Mouse (Mus musculus): Measurements from ENCODE around the gene Map3k20.

Gene Map3k20

DNA sequence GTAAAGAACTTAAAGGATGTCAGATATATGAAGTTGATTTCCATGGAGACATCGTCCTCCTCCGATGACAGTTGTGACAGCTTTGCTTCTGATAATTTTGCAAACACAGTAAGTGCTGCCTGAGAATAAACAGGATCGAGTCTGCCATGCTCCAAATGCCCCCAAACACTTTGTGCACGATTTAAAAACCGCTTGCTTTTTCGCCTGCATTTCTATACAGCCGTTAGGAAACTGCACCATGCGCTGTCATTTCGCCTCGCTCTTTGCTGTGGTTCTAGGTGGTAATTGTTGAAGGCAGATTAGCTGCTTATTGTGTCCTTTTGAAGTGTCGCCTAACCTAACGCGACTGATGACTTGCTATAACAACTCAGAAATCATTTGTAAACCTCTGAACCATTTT lies 193.5 kb downstream of the Map3k20 start:
- no peak for DNase-seq (ENCODE audit: low read depth, low spot score)

DNA sequence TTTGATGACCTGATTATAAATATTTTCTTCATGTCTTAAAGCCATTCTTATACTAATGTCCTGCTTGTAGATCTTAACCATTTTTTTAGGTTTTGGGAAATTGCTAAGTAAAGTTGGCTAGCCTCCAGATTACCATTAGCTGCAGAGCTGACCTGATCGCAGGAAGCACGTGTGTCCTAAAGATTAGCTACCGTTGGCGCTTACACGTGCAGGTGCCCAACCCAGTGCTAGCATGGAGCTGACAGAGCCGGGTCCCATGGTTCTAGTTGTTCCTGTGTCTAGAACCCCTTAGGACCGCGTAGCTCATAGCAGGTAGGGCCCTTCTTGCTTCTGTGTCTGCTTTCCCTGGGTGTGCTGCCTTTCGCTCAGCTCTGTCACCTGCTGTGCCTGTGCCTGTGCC lies 194.4 kb downstream of the Map3k20 start:
- no peak for DNase-seq (ENCODE audit: low read depth, low spot score)

DNA sequence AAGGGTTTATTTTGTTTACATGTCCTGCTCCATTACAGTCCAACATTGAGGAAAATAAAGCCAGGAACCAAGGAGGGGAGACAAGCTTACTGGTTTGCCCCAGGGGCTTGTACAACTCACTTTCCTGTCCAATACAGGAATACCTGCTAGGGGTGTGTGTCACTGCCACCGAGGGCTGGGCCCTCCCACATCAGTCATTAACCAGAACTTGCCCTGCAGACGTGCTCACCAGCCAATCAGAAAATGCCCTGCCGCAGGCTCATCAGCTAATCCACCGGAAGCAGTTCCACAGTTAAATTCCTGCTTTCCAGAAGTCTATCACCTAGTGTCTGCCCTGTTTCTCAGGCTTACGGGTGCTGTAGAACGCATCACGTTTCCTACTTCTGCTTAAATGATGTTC lies 206.2 kb downstream of the Map3k20 start:
- DNase-seq (ENCODE audit: low read depth, low spot score): no peak

Data from A20 (cell line).